Mouse (Mus musculus): Measurements from ENCODE around the gene Cdkl3. TPM values are rescaled to one million over a fixed set of nuclear protein-coding genes. Genes with fewer than 3 reads are reported as not detected.

The Cdkl3 gene
- total RNA-seq, 2 experiments from 2014 or later, result 0.42 TPM; not detected in 1

DNA sequence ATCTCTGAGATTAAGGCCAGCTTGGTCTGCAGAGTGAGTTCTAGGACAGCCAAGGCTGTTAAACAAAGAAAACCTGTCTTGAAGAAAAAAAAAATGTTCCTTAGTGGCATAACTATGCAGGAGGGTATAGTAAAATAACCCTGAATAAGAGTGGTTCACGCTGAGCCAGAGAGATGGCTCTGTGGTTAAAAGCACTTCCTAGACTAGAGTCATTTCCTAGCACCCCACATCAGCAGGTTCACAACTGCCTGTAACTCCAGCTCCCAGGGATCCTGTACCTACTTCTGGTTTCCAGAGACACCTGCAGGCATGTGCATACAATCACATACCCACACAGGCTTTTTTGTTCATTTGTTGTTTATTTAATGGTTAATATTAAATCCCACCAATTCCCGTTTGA, 1.6 kb downstream of the Cdkl3 start:
- no peak for ATAC-seq (replicated peaks; ENCODE audit: low FRiP score, poor library complexity, severe bottlenecking)

GRCm38 (mm10) chr11:52011011-52011410, 7.0 kb downstream of the Cdkl3 start:
- ATAC-seq (replicated peaks; ENCODE audit: low FRiP score, poor library complexity, severe bottlenecking), result no peak

GRCm38 (mm10) chr11:52011541-52011940, 7.5 kb downstream of the Cdkl3 start:
- no peak for ATAC-seq (replicated peaks; ENCODE audit: low FRiP score, poor library complexity, severe bottlenecking)

- no peak for ATAC-seq (replicated peaks; ENCODE audit: low FRiP score, poor library complexity, severe bottlenecking)
Measured at GRCm38 (mm10) chr11:52018217-52018616, 14.2 kb downstream of the Cdkl3 start.

DNA sequence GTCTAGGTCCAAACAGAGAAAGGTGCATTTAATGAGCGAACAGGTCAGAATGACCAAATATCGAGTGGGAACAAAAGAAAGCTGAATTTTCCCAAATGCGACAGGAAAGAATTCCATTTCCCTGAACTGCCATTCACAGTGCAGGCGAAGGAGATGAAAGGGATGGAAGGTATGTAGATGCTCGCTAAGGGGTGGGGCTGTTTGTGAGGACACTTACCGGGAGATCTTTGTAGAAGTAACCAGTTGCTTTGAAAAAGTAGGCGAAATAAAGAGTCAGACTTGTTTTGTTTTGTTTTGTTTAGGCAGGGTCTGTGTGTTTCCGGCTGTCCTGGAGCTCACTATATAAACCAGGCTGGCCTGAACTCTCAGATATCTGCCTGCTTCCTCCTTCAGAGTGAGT, 28.3 kb downstream of the Cdkl3 start:
- no peak for ATAC-seq (replicated peaks; ENCODE audit: low FRiP score, poor library complexity, severe bottlenecking)

DNA sequence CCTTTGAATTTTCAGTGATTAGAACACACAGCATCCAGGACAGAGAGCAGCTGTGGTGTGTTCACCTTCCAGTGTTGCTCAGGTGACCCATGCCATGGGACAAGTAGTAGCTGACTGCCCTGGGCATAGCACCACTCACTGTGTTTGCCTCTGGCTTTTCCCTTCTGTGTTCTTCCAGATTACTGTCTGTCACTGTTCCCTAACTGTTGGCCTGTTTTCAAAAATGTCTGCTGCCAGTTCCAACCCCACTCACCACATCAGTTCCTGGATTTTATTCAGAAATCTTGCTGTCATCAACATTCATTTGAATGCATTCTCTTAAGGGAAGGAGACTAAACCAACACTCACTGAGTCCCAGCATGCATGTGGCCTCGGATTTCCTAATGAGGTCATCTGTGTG, 29.9 kb downstream of the Cdkl3 start:
- ATAC-seq (replicated peaks; ENCODE audit: low FRiP score, poor library complexity, severe bottlenecking), result no peak

DNA sequence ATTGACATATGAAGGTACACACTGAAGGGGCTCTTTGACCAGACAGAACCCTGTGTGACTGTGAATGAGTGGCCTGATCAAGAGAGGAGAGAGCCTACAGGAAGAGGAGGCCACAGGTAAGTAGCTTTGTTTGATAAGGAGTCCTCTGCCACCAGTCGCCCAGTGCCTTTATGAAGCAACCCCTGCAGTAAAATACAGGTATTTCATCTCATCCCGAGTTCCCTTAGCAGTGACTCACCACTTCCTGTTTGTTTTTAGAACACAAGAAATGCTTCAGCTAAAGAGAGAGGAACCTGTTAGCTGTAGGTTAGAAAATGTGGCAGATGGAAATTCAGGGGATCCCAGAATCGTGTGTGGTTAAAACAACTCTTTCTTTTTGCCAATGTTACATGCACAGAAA, 31.9 kb downstream of the Cdkl3 start:
- no peak for ATAC-seq (replicated peaks; ENCODE audit: low FRiP score, poor library complexity, severe bottlenecking)

GRCm38 (mm10) chr11:52037659-52038058, 33.6 kb downstream of the Cdkl3 start:
- ATAC-seq (replicated peaks; ENCODE audit: low FRiP score, poor library complexity, severe bottlenecking), result no peak

- ATAC-seq (replicated peaks; ENCODE audit: low FRiP score, poor library complexity, severe bottlenecking), result no peak
Measured at GRCm38 (mm10) chr11:52043224-52043623, 39.2 kb downstream of the Cdkl3 start.

GRCm38 (mm10) chr11:52044156-52044555, 40.1 kb downstream of the Cdkl3 start:
- ATAC-seq (replicated peaks; ENCODE audit: low FRiP score, poor library complexity, severe bottlenecking), result no peak

GRCm38 (mm10) chr11:52046446-52047165, 42.6 kb downstream of the Cdkl3 start:
- no peak for ATAC-seq (replicated peaks; ENCODE audit: low FRiP score, poor library complexity, severe bottlenecking)

DNA sequence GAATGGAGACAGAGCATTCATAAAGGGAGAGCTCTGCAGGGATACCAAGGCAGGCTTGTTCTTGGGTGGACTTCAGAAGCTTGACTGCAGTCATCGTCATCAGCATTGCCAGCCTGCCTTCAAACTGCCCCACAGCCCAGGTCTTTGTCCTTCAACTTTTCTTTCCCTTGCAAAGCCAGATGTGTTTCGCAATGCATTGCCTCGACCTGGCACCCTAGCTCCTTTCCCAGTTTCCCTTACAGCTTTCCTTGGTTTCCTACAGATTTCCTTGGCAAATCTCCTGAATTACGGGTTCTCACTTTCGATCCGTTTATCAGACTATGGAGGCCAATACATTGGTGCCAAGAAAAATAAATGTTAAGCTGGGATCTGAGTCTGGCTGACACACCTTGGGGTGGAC, 49.4 kb downstream of the Cdkl3 start:
- ATAC-seq (replicated peaks; ENCODE audit: low FRiP score, poor library complexity, severe bottlenecking), result no peak

GRCm38 (mm10) chr11:52054728-52055127, 50.7 kb downstream of the Cdkl3 start:
- no peak for ATAC-seq (replicated peaks; ENCODE audit: low FRiP score, poor library complexity, severe bottlenecking)

GRCm38 (mm10) chr11:52056198-52056597, 52.2 kb downstream of the Cdkl3 start:
- no peak for ATAC-seq (replicated peaks; ENCODE audit: low FRiP score, poor library complexity, severe bottlenecking)

GRCm38 (mm10) chr11:52059001-52059400, 55.0 kb downstream of the Cdkl3 start:
- no peak for ATAC-seq (replicated peaks; ENCODE audit: low FRiP score, poor library complexity, severe bottlenecking)

DNA sequence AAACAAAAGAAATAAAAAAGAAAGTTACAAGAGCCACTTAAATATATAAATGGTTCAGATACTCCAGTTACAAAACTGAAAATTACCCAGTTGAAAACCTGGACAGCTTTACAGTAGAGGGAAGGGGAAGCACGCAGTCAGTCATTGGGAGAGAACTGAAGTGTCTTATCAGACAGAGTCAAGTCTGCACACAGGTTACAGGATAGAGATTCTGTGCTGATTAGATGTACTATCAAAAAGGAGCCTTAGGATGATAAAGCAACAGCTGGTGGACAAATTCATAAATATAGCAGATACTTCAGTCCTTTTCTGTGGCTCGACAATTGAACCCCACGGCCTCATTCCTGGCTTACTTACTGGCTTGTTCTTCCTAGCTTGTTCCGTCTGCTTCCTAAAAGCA, 56.3 kb downstream of the Cdkl3 start:
- ATAC-seq (replicated peaks; ENCODE audit: low FRiP score, poor library complexity, severe bottlenecking), result no peak

DNA sequence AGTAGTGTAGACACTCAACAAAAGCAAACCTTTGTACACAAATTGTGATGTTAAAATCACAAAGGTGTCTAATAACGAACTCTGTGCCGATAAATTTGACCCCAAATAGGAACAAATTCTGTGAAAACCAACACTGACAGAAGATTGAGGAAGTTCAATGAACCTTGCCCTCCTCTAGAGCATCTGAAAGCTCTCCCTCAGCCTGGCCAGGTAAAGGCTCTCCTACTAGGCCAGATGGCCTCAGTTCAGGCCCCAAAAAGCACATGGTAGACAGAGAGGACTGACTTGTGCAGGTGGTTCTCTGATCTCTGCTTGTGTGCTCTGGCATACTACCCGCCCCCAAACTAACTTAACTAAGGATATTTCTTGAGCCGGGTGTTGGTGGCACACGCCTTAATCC, 58.4 kb downstream of the Cdkl3 start:
- ATAC-seq (replicated peaks; ENCODE audit: low FRiP score, poor library complexity, severe bottlenecking), result no peak

GRCm38 (mm10) chr11:52064398-52064797, 60.4 kb downstream of the Cdkl3 start:
- ATAC-seq (replicated peaks; ENCODE audit: low FRiP score, poor library complexity, severe bottlenecking), result no peak

DNA sequence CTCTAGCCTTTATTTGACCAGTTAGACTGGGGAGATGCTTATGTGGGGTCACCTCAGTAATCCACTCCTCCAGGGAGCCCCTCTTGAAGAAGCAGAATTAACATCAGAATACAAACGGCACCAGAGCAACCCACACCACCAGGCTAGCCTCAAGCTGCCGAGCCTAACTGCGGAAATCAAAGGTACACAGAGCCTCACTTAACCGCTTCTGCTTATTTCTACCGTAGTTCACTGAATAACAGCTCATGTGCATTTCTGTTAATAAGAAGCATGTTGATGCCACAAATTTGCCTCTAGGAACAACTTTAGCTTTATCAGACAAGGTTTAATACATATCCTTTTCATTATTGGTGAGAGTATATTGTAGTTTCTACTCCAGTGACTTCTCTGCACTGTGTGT, 61.8 kb downstream of the Cdkl3 start:
- ATAC-seq (replicated peaks; ENCODE audit: low FRiP score, poor library complexity, severe bottlenecking), result no peak

GRCm38 (mm10) chr11:52071768-52072167, 67.7 kb downstream of the Cdkl3 start:
- ATAC-seq (replicated peaks; ENCODE audit: low FRiP score, poor library complexity, severe bottlenecking), result no peak

DNA sequence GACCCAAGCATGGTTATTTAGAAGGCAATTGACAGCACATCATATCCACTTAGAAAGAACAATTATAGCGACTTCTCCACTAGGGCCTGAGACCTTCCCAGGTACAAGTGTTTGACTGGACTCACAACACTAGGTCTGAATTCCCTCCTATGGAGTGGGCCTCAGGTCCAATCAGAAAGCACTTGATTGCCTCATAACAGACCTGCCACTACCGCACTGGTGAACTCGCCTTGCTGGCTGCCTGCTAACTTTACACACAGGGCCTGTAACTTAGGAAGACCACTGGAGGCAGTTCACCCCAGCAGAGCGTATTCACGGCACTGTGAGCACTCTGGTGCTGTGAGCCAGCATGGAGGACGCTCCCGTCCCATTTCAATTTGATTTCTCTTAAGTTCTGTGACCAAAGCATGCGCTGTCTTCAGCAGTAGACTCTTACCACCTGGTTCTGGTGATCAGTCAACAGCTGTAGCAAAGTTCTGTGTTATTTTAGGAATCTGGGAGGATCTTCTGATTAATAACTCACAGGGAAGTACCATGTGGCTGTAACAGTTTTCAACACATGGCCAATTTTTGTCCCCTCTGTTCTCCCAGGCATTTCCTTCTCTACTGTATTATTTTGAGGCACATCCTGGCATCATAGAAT, 69.6 kb downstream of the Cdkl3 start:
- ATAC-seq (replicated peaks; ENCODE audit: low FRiP score, poor library complexity, severe bottlenecking), result no peak

Data from erythroid progenitor cell, adult 5-6 weeks (primary cell).